ENCODE assay signal across 11 mouse cellular contexts in genomic region chr19:33065274-33066200, GRCm38 (mm10).
A peak's percentile ranks its signal among the peaks of the same experiment; 100 is the strongest.
DNase-seq lines count a peak whose midpoint lies in the region; ATAC-seq lines count a peak whose summit lies in the region.
"Had no signal": no experiment of that assay in that cellular context is flagged by ENCODE, and none has a peak within 500 bp of the region (broad histone marks: within the 10 kb centered on the region; RNA-seq: fewer than 3 reads in every experiment).

No protein-coding gene starts in this region.

- H3K27ac ChIP-seq in heart, embryonic 11.5 days (ENCODE audit: low read depth, low read length) = no peak overlapping the region
- H3K27ac ChIP-seq in limb, embryonic 15.5 days = peak overlapping the region; percentile 63

- H3K27me3 ChIP-seq in heart, embryonic 11.5 days (ENCODE audit: control insufficient read depth, insufficient read depth, low read length) = no peaks in the 10 kb centered on the region
- no peaks in the 10 kb centered on the region for H3K27me3 ChIP-seq in limb, embryonic 15.5 days

- no peak overlapping the region for H3K9ac ChIP-seq in heart, embryonic 11.5 days (ENCODE audit: low read depth, low read length)
- H3K9ac ChIP-seq in limb, embryonic 15.5 days = no peak overlapping the region

- no peaks in the 10 kb centered on the region for H3K36me3 ChIP-seq in heart, embryonic 11.5 days (ENCODE audit: control insufficient read depth, insufficient read depth, low read length)
- H3K36me3 ChIP-seq in limb, embryonic 15.5 days = no peaks in the 10 kb centered on the region

- WGBS in heart, embryonic 11.5 days (ENCODE audit: insufficient replicate concordance) = 74% methylated on average over 19 of the region's 19 CpGs
- 41% methylated on average over 19 of the region's 19 CpGs for WGBS in limb, embryonic 15.5 days

- no peak for ATAC-seq in heart, embryonic 11.5 days (replicated peaks; ENCODE audit: insufficient number of reproducible peaks, low FRiP score, low TSS enrichment)
- ATAC-seq in limb, embryonic 15.5 days (ENCODE audit: insufficient number of reproducible peaks, low FRiP score, low TSS enrichment, low read depth) = no peak

- DNase-seq in heart, adult 18-20 months = peak; percentile 36 to 47
- DNase-seq in left cerebral cortex, adult 11 months (ENCODE audit: low spot score) = peak; percentile 9
- no peak for DNase-seq in left cerebral cortex, postnatal 36 days (ENCODE audit: low spot score in 2 of 2)
- peak; percentile 57 for DNase-seq in adipocyte (ENCODE audit: low spot score)
- no peak for DNase-seq in ovary, postnatal 36 days (ENCODE audit: low spot score)
- DNase-seq in spleen, adult 12 weeks (ENCODE audit: low spot score) = no peak
- DNase-seq: thymus, adult 2 months had no signal

- no peaks in the 10 kb centered on the region for H3K4me1 ChIP-seq in heart, embryonic 11.5 days (ENCODE audit: control insufficient read depth, insufficient read depth, low read length)
- H3K4me1 ChIP-seq in limb, embryonic 15.5 days = peaks cover 25% of the 10 kb centered on the region

- no peak overlapping the region for H3K4me2 ChIP-seq in heart, embryonic 11.5 days
- H3K4me2 ChIP-seq in limb, embryonic 15.5 days = no peak overlapping the region

- intact Hi-C loops in left cerebral cortex, postnatal 36 days (cut with DNase I) = no loop called here

- no peaks in the 10 kb centered on the region for H3K9me3 ChIP-seq in heart, embryonic 11.5 days (replicated peaks; ENCODE audit: control insufficient read depth, low read length)
- no peaks in the 10 kb centered on the region for H3K9me3 ChIP-seq in limb, embryonic 15.5 days
- H3K9me3 ChIP-seq: megakaryocyte, embryonic 14.5 days had no signal

- H3K4me3 ChIP-seq in heart, embryonic 11.5 days (ENCODE audit: low read depth, low read length) = no peak overlapping the region
- H3K4me3 ChIP-seq in limb, embryonic 15.5 days = no peak overlapping the region
- H3K4me3 ChIP-seq: erythroblast, embryonic 14.5 days; megakaryocyte, embryonic 14.5 days had no signal

Comparison
In these comparisons a context has a peak if more than half of its experiments do, and no peak if none do; other contexts are left out.
1. DNase-seq: peak in heart, adult 18-20 months (2 of 2), left cerebral cortex, adult 11 months (single experiment) and adipocyte (single experiment); none in left cerebral cortex, postnatal 36 days (0 of 2), ovary, postnatal 36 days (single experiment) and spleen, adult 12 weeks (single experiment).